Mouse (Mus musculus) thymus, adult 18-20 months (tissue): Measurements from ENCODE around the gene Gm21887.
"Not testable (repeated sequence)": the region's sequence is repeated elsewhere in the genome, so short reads cannot be mapped to it uniquely, and the experiment has no call there.

Source experiments
- DNase-seq, 2 experiments: peaks; one replicate each; pipeline ENCODE4 v3.0.0; 2022; ENCODE audit warnings: mixed read lengths in 2 of 2

Gm21887 gene

DNA sequence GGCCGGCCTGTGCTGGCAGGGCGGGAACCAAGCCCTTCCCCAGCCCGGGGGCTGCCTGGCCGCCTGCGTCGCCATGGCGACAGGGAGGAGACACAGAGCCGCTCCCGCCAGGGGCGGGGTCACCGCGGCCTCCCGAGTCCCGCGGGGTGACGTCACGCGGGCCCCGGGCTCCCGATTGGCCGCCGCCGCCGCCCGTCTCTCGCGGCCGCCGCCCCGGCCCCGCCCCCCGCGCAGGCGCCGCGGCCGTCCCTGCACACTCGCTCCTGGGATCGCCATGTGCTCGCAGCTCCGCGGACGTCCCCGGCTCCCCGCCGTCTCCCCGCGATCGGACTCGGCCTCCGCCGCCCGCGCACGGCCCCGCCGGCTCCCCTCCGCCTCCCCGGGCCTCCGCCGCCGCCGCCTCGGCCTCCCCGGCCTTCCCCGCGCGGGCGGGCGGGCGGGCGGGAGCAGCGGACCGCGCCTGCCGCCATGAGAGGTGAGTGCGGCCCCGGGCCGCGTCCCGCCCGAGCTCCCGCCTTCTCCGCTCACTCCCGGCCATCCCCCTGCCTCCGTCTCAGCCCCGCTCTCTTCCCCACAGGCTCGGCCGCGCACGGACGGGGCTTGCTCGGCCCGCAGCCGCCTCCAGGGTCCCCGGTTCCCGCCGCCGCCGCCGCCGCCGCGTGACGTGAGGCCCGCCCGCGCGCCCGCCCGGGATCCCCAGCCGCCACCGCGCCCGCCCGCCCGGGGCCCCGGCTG, at the start of gene Gm21887:
Gm21887 (plus strand) TSS at position 644 of the 735 bp plus-strand sequence.
- peak; percentile 87 to 100 for DNase-seq

DNA sequence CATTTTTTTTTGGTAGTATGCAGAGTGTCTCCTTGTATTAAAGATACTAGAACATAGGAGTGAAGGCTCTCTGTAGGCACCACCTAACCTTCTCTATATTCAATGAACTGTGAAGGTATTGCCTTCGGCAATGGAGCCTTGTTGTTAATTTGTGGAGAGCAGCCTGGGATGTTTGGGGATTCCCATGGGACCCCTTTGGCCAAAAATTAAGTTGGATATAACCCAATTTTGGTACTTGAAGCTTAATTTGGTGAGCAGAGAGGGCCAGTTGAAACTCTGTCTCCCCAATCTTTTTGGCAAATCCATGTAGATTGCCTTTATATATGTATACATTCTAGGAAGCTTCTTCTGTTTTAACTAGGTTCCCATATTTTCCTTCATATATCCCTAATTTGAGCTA, 40.1 kb upstream of the Gm21887 start:
- peak in 1 of 2 experiments; percentile 2 for DNase-seq

DNA sequence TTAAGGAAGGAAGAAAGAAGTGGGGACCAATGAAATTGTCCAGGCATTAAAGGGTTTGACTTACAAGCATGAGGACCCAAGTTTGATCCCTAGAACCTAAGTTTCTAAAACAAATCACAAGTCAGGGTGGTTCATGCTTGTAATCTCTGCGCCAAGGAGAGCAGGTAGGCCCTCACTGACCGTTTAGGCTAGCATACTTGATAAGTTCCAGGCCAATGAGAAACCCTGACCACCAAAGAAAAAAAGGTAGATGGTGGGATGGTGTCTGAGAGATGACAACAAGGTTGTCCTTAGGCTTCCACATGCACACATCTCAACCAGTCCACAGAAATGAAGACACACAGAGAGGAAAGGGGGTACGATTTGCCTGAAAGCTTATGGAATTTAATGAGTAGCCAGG, 39.7 kb upstream of the Gm21887 start:
- DNase-seq = peak in 1 of 2 experiments; percentile 3

DNA sequence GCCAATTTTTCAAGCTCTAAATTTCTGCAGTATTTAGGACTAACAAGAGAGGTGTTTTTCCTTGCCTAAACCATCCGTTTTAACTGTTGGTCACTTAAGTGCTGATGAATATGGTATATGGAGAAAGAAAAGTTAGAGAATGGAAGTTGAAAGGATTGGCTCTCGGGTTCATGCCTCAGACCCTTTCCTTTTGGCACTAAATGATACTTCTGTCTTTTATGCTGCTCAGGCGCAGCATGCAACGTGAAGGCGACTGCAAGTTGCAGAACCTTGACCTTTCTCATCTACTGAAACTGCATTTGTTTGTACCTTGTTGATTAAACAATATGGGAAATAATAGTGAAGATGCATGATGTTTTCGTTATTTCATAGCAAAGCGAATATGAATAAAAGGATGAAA, 38.9 kb upstream of the Gm21887 start:
- not testable (repeated sequence) for DNase-seq

DNA sequence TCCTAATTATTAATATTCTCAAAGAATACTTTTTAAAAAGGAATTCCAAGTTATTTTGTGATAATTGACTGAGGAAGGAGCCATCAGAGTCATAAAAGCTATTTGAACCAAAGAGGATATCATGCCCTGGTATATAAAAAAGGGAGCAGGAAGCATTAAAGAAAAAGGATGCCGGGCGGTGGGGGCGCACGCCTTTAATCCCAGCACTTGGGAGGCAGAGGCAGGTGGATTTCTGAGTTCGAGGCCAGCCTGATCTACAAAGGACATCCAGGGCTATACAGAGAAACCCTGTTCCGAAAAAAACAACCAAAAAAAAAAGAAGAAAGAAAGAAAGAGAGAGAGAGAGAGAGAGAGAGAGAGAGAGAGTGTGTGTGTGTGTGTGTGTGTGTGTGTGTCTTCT, 37.9 kb upstream of the Gm21887 start:
- peak in 1 of 2 experiments; percentile 3 for DNase-seq

DNA sequence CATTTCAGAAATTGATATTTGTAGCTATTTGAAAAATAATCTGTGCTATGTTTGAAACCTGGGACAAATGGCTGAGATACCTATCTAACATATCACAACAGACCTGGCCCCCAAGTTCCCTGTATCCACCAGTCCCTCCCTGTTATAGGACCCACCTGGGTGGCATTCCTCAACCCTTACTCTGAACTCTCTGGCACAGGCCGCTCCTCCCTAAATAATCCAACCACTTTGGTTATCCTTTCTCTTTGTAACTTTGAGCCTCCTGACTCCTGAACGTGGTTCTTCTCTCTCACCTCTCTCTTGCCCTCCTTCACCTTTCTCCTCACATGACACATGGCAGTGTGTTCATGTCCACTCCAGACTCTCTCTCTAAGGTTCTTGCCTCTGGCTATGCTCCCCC, 37.3 kb upstream of the Gm21887 start:
- DNase-seq = peak in 1 of 2 experiments; percentile 3

DNA sequence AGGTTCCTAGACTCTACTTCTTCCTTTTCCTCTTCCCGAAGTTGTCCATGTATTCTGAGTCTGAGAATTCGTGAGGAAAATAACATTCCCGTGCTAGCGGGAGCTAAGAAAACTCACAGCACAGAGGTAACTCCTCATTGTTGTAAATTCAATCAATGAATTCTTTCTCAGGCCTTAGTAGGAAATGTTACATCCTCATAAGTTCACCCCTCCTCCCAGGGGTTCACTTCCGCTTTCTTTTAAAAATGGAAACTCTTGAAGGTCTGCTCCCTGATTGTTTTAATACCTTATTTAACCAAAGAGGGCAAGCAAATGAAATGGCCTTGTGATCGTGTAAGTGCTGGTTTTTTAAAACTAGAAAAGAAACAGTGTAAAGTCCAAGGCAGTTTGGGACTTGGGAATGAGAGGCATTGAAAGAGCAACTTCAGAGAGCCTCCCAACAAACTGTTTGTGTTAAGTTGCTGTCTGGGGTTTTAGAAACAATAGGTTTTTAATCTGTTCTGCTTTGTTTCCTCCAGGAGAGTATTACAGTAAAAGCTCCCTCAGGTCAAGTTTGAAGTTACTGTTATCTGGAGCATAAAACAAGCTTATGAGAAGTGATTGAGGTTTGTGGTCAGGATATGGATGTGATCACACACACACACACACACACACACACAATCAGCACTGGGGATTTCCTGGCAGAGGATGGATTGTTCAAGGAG, 36.5 kb upstream of the Gm21887 start:
- DNase-seq = peak in 1 of 2 experiments; percentile 37

DNA sequence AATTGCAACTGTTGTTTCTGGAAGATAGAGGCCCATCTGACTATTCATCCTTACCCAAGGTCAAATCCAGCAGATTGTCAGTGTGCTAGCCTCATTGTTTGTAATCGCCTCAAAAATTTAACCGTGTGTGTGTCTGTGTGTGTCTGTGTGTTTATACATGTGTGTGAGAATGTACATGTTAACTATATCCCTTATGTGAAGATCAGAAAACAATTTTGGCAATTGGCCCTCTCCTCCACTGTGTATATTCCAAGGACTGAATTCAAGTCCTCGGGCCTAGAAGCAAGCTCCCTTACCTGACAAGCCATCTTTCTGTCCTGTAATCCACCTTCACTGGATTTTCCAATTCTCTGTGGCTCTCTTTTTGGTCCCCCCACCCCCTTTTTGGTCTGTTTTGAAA, 35.7 kb upstream of the Gm21887 start:
- DNase-seq = peak in 1 of 2 experiments; percentile 9

DNA sequence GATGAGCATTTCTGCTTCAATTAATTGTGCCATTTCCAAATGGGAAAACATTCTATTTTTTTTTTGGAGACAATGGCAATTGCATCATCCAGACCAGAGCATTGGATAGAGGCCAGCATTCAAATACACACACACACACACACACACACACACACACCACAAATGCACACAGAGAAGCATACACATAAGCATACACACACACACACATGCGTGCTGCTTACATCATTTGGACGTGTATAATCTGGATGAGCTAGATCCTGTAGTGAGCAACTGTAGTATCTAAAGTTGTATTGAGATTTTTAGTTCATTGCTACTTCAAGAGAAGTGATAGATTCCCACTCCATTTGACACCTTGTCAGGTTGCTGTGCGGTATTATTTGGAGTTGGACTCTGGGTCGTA, 35.0 kb upstream of the Gm21887 start:
- DNase-seq = peak in 1 of 2 experiments; percentile 10

DNA sequence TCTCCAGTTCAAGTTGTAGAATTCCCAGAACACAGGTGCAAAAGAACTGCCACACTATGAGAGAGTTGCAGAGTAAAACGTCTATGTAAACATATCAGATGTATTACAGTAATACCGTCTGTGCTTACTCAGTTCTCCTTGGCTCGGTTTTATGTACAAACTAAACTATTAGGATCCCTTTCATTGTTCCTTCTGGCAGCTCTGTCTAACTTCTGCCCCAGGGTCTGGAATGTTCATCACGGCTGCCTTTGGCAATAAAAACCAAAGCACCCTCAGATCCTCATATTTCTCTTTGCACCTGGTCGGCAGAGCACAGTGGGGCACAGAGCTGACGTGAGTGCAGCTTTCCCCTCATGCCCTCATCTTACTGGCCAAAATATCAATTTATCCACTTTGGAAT, 34.5 kb upstream of the Gm21887 start:
- DNase-seq = peak in 1 of 2 experiments; percentile 30

DNA sequence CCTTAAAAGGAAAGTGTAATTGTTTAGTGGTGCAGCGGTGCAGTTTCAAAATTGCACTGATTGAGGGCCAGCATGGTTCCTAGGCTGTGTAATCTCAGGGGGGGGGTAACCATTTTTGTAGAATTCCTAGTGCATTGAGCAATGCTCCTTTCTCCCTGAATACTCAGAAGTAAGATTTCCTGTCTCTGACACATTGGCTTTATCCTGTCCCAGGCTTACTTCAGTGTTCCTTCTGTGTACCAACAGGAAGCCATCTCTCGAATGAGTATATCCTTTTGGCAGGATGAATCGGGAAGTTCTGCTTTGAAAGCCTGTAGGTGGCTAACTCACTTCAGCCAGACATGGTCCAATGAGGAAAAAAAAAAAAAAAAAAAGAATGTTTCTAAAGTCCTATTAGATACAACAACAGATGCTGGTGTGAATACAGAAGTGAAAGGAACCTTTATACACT, 33.8 kb upstream of the Gm21887 start:
- peak in 1 of 2 experiments; percentile 20 for DNase-seq

DNA sequence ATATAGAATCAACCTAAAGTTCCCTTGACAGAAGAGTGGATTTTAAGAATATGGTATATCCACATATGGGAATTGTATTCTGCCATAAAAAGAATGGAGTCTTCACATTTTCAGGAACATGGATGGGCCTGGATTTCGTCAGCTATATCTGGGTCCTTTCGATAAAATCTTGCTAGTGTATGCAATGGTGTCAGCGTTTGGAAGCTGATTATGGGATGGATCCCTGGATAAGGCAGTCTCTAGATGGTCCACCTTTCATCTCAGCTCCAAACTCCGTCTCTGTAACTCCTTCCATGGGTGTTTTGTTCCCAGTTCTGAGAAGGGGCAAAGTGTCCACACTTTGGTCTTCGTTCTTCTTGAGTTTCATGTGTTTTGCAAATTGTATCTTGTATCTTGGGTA, 33.1 kb upstream of the Gm21887 start:
- DNase-seq = peak in 1 of 2 experiments; percentile 8

DNA sequence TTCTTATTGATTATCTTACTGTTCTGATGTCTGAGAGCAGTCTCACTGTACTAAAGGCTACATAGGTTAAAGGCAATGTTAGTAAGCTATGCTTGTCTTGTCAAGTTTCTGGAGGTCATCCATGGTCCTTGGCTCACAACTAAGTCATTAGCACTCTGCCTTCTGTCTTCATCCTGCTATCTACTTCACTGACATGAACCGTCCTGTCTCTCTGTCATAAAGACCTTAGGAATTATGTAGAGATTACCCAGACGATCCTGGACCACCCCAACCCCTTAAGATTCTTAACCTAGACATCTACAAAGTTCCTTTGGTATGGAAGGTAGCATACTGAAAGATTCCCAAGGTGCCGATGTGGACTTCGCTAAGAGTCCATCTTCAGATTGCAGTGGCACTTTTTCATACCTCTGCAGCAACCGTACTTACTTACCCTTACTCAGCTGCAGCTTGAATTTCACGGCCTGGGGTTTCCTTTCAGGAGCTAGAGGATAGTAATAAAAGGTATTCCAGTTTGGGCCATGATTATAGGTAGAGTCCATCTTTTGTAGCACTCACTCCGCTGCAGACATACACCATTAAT, 31.5 kb upstream of the Gm21887 start:
- DNase-seq = not testable (repeated sequence)

DNA sequence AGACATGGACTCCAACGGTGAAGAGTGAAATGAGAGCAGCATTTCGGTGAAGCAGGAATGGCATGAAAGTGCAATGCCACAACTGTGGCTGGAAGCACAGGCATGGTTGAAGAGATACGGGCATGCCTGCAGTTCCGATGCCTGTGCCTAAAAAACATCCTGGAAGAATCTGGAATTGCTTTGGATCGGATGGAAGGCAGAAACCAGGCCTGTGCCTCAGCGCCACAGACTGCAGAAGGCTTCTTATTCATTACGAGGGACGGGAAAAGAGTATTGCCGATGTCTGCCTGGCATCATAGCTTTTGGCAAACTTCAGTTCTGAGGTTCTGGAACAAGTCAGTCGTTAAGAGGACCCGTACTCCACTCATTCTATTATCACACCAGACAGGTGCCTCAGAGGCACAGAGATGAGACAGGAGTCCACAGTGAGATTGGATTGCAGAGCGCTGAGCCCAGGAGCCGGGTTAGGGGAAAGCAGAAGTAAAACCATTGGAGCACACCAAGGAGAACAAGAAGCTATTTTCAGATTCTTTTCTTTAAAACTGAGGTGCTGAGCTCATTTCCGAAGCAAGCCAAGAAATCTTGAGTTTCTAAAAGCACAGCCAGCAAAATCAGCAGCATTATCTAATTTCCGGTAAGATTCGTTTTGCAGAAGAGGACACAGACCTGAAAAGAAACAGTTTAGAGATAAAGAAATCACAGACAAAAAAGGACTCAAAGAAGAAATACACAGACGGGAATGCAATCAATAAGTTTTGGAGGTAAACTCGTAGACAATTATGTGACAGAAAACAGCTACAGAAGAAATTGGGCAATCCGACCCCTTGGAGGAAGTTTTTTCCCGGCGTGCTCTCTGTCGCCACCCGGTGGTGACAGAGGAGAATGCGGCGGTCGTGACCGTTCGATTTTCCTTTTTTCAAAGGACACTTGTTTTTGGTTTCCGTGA, 30.8 kb upstream of the Gm21887 start:
- peak in 1 of 2 experiments; percentile 80 for DNase-seq

DNA sequence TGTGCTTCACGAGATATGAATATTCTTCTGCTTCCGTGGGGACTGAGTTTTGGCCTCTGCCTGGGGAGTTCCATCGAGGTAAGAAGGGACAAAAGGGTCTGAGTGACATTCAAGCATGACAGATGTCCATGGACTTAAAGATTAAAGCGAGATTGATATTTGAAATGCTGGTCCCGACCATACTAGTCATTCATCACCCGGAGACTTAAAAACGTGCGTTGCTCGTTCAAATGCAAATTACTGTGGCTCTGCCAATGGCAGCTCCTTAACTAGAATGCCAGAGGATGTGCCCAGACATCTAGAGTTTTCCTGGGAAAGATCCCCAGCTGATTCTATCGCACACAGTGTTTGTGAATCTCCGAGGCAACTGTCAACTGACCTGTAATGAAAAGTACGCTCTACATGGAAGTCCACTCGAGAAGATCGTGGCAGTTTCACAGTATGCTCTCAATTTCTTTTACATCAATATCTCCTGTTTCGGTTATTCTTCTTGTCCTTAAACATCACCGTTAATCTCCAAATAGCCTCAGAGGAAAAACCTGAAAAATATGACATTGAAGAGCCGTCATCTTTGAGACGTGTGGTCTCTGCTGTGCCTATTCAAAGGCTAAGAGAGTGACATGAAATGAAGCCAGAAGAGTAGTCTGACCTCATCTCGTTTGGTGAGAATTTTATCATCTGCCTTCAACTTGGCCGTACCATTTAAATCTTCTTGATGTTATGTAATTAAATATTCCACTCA, 29.8 kb upstream of the Gm21887 start:
- DNase-seq = peak in 1 of 2 experiments; percentile 38

DNA sequence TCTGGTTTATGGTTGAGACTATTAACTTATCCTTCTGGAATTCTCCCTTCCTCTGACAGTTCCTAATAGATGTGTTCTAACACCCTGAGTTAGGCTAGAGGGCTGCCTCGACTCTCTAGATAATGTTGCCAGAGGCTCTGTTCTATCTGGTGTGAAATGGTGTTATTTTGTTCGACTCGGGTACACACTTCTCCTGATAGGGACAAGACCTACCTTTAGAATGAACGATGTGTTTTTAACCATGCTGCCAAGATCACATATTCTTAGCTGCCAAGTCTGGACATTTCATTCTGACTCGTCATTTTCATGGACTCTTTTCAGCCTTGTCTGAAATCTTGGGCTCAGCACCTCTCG, 29.3 kb upstream of the Gm21887 start:
- DNase-seq = peak in 1 of 2 experiments; percentile 18

DNA sequence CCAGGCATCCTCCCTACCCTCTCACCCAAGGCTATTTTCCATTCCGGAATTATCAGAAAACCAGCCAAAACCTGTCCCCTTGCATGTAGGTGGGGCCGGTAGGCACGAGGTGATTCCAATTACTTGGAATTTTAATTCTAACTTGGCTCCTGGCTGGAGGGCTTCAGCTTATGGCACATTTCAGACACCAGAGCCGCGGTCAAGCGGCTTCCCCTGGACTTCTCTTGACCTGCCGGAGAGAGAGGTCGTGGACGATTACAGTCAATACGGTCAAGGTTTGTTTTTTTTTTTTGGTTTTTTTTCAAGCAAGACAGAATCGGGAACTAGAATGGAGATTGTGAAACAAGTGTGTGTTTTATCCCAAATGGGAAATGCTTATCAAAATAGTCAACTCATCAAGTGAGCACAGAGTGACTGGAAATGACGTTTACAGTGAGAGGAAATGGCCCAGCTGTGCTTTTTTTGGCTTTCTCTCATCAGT, 28.6 kb upstream of the Gm21887 start:
- peak in 1 of 2 experiments; percentile 49 for DNase-seq

DNA sequence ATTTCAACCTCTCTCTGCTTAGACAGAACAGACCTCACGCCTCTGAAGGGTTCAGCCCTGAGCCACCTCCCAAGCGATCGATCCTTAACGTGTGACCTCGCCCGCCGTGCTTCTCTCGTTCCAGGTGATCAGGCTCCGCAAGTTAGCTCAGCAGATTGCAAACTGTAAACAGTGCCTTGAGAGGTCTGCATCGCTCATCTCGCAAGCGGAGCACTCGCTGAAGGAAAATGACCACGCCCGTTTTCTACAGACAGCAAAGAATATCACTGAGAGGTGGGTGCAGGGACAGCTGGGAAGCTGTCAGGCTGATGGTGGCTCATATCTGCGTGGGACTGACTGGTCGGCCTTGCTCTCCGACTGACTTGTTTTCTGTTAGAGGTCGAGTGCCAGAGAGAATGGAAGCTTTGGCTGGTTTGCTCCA, 27.7 kb upstream of the Gm21887 start:
- peak in 1 of 2 experiments; percentile 71 for DNase-seq

DNA sequence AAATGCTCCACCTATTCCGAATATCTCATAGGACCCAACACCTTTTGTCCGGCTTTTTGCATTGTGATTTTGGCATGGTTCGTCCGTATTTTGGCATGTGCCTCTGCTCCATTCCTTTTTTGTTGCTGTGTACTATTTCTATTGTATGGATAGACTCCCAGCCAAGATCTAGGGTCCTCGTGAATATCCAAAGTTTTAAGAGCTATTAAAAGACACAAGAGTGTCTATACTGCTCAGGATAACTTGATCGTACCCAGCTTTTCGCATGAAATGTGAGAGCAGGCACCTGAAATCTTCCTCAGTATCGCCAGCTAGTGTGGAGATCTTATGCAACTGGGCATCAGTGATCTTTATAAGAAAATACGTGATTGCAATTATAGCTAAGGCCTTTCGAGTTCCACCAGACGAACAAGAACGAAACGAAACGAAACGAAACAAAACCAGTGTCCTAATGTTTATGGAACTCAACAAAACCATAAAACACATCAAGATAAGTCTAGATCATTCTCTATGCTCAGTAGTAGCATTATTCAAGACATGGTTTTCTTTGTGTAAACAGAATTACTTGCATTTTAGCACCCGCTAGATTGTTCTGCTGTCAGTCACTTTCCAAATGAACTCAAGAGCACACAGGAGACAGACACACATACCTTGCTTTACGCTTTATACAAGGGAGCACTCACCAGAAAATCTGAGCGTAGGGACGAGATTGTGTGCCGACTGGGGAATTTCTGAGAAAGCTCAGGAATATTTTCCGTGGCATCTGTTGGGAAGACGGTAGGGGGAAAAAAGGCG, 26.7 kb upstream of the Gm21887 start:
- DNase-seq = peak in 1 of 2 experiments; percentile 40

DNA sequence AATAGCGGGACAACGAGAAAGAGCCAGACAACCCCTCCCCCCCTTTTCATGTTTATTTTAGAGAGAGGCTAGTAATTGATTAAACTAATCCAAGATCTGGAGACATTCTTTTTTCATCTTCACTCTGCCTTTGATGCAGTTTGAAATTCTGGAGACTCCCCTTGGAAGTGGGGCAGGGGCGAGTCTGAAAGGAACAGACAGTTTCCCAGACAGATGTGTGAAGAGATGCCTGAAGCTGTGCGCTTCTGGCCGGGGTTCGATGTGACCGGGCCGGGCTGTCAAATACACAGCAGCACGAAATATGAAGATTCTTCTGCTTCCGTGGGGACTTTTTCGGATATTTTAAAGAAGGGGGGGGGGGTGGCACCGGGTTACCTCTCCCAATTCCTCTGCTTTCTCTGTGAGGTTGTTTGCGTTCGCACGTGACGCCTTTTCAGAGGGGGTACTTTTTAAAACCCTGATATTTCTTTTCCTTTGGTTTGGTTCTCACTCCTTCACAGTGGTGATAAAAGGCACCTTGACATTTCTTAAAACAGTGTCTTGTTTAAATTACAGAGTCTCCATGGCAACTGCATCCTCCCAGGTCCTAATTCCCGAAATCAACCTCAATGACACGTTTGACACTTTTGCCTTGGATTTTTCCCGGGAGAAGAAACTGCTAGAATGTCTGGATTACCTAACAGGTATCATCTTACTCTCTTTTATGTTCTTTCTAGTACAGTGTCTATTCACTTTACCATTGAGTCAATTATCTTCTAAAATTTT, 25.9 kb upstream of the Gm21887 start:
- peak in 1 of 2 experiments; percentile 53 for DNase-seq
